Mouse (Mus musculus) CD4-positive helper T cell, adult 2 months (primary cell): ENCODE results near the gene Tnr.

Experiments used
- DNase-seq: peaks from one replicate; pipeline ENCODE4 v3.0.0-alpha.2; 2012; ENCODE audit warnings: low read depth, missing footprints, low spot score

The Tnr gene

DNA sequence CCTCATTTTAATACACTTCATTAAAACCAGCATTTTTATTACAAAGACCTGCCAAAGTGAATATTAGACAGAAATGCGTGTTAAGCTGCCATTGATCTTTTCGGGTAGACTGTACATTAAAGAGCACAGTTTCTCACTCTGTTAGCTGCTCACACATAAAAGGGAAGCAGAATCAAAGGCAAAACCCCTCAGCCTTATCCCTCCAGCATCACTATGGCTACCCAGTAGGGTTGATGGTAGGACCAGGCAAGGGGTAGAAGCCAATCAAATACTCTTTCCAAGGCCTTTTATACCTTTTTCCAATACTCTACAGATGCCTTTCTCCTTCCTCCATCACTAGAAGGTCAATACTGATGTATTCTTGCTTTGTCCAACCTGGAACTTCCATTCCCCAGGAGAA lies 269.0 kb downstream of the Tnr start:
- DNase-seq = no peak

DNA sequence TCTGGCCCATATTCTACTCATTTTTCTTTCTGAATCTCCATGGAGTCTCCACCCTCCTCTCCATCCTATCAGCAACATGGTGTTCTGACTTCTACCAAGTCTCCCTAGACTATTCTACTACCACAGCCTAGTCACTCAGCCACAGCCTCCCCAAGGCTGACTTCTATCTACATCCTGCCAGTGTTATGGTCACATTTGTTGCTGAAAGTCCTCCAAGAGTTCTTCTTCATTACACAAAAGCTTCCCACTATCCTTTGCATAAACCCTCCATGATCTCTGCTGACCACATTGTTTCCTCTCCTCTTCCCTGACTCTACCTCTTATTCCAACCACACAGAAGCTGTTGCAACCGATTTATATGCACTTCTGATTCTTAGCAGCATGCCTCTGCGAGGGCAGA lies 272.5 kb downstream of the Tnr start:
- no peak for DNase-seq

GRCm38 (mm10) chr1:159800366-159800765 lies 276.8 kb downstream of the Tnr start:
- no peak for DNase-seq

DNA sequence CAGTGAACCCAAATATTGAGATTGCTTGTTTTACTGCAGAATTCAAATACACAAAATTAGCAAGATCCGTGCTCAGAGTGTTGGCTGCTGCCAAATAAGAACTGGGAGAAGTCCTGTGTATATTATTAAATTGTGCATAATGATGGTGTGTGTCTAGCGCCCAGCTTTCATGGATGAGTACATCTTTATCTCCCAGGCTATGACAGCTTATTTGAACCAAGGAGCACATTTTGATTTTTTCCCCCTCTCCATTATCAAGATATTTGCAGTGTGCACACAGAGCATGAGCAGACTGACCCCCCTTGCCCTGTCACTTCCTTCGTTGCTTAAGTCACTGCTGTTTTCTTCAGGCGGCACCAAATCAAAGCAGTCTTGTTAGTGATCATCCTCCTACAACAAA lies 278.2 kb downstream of the Tnr start:
- no peak for DNase-seq

- no peak for DNase-seq
Observed at GRCm38 (mm10) chr1:159803711-159804110, 280.1 kb downstream of the Tnr start.

DNA sequence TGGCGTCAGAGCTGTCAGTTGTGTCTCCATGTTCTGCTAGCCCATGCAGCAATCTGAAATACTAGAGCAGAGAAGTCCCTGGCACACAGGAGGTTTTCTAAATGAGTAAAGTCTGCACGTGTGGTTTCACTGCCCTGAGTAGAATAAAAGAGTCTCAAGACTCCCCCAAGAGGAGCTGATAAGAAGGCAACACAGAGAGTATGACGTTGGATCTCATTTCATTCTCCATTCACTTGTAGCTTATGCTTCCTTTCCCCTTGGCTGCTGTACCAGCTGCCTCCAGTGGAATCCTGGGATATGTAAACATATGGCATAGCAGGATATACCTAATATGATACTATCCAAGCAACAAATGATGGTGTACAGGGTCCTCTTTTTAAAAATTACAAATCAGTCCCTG lies 285.9 kb downstream of the Tnr start:
- no peak for DNase-seq

- DNase-seq = no peak
Observed at GRCm38 (mm10) chr1:159811805-159812204, 288.2 kb downstream of the Tnr start.

DNA sequence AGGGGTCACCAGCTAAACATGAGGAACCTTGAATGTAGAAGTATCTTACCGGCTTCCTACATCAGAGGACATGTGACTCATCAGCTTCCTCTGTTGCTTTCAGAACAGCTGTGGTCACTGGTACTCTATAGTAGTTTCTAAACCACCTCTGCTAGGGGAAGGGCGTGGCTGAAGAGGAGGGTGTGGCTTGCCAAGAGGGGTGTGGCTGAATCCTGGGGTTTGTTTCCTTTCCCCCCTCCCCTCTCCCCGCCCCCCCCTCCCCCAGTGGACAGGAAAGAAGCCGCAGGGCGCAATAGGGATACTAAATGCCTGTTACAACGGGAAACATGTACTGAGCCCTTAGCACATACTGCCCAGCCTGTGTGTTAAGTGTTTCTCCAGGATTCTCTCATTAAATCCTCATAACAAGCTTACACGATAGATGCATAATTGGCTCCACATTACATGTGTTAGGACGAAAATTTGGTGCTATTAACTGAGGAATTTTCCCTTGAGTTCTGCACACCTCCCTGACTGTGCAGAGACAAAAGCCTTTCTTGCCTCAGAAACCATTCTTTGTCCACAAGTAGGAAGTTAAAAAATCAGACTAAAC lies 289.3 kb downstream of the Tnr start:
- peak; percentile 46 for DNase-seq

DNA sequence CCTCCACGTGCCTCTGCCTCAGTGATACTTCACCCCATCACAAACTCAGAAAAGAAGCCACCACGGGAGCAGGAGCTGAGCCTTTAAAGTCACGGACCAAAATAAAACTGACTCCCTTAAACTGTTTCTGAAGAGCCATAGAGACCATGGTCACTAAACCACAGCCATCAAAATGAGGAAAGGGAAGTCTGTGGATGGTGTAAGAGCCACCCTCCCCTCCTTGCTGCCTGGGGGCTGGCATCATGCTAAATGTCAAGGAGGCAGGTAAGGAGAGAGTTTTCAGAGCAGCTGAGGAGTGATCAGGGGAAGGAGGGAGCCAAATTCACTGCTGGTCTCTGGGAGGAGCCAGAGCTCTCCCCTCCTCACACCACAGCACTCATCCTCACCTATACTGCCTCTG lies 290.8 kb downstream of the Tnr start:
- DNase-seq = no peak

DNA sequence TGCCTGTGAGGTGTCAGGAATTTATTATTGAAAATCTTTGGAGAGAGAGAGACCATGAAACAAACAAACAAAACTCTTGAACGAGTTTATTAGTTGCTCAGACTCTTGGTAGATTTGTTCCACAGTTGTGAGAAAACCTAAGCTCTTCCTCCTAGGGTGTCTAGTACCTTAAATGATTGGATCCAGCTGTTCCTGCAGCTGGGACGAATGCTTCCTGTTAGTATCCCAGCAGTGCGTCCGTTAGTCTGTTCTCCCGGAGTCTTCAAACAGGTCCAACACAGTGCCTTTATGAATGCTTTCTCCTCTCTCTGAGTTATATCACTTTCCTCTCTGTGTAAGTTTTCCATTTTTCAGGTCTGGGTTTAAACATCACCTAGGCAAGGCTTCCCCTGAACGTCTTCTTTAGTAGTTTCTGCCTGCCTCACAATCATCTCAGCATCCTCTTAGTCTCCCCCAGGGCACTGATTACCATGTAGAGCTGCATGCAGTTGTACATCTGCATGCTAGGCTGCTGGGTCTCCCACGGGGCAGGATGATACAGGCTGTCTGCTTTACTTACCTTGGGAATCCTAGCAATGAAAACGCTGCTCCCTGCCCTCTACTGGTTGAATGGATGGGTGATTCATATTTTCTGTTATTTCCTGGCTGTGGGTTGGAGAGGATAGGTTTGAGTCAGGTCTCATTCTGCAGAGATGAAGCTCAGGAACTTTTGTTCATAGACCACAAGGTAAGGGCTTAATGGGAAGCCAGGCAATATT lies 293.2 kb downstream of the Tnr start:
- DNase-seq = no peak

DNA sequence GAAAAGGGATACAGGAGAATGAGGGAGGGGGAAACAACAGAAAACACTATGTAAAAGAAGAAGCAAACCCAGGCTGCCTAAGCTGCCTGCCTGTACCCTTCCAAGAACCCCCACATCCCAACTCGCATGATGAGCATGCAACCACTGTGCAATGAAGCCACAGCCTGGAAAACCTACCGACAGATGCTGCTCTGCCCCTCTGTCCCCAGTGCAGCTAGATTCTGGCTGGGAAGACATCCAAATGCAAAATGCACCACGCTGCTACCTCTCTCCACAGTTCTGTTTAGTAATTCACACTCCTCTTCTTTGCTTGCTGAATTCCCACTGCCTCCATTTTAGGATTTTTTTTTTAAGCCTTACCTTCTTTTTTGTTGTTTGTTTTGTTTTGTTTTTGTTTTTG lies 295.9 kb downstream of the Tnr start:
- no peak for DNase-seq

- DNase-seq = no peak
Observed at GRCm38 (mm10) chr1:159822416-159822815, 298.8 kb downstream of the Tnr start.

DNA sequence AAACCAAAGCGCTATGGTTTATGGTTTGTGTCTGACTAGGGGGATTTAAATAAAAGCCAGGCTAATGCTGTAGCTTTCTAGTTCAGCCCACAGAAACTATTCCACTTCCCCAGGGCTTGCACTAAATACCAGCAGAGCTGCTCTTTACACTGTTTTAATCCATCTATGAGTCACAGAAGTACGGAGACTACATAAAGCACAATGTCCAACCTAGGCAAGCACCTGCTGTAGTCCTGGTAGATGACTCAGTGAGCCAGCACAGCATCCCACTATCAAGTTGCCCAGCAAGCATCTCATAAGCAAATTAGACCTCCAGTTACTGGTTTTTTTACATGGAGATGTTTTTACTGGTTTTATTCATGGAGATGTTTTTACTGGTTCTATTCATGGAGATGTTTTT lies 305.0 kb downstream of the Tnr start:
- no peak for DNase-seq

DNA sequence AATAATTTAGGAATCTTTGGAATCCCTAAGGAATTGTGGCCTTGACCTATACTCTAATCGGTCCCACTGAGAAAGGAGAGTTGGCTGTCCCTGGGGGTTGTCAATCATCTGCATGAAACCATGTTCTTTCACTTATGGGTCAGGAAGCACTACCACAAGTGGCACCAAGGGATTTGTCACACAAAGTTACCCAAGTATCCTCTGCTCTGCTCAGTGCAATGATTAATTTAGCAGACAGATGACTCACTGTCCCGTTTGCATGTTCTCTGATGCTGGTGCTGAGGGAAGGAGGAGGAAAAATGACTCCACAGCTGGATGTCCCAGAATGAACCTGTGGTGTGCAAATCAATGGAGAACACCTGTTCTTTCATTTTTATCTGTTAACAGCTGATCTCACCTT lies 309.6 kb downstream of the Tnr start:
- no peak for DNase-seq

- no peak for DNase-seq
Observed at GRCm38 (mm10) chr1:159833646-159834338, 310.2 kb downstream of the Tnr start.

DNA sequence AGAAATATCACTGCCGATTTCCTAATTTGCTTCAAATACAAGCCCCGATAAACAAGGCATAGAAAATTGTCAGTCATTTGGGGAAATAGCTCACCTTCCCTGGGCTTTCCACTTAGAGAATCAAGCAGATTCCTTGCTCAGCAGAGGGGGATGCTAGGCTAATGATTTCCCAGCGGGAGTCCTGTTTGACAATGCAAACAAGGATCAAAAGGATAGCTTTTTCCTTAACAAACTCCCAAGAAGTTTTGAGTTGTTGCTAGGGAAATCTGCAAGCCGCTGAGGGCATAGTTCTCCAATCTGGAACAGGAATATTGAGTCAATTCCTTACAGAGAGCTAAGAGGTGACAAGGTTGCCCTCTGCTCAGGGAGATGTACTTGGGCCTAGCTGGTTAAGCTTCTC lies 311.6 kb downstream of the Tnr start:
- no peak for DNase-seq

- DNase-seq = no peak
Observed at GRCm38 (mm10) chr1:159840337-159840736, 316.8 kb downstream of the Tnr start.

DNA sequence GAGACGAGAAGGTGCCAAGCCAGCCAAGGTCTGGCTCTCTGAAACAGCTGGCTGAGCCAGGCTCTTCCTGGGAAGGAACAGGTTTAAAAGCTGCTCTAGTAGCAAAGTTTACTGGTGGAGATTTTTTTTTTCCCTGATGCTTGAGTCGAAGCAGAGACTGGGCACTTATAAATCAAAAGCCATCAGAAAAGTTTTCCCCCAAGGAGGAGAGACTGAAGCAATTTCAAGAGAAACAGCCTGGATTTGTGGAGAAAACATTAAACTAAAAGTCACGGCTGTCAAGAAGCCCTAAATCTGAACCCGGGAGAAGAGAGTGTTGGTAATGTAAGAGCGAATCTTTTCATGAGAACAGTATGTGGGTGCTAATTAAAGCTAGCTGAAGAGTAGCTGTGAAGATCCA lies 319.3 kb downstream of the Tnr start:
- DNase-seq = no peak

DNA sequence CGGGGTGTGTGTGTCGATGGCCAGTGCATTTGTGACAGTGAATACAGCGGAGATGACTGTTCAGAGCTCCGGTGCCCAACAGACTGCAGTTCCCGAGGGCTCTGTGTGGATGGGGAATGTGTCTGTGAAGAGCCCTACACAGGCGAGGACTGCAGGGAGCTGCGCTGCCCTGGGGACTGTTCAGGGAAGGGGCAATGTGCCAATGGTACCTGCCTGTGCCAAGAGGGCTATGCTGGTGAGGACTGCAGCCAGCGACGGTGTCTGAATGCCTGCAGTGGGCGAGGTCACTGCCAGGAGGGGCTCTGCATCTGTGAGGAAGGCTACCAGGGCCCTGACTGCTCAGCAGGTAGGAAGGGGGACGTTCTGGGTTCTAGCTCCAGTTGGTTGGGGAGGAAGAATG lies 328.5 kb downstream of the Tnr start:
- no peak for DNase-seq

DNA sequence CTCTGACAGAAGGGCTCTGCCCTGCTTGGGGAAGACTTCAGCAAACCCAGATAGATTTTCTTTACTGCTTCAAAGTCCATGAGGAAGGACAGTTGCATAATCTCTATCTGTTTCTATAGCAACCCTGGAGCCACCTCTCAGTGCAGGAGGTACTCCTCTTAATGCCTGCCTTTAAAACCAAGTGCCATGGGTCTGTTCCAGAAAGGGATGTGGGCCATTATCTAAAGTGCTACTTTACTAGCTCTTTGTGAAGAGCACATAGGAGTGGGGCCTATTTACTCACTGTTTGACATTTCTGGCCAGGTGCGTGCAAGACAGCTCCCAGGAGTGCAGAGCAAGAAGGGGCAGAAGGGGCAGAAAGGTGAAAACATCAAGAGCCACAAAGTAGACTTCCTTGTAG lies 330.7 kb downstream of the Tnr start:
- DNase-seq = no peak

GRCm38 (mm10) chr1:159861782-159862474 lies 338.4 kb downstream of the Tnr start:
- no peak for DNase-seq

GRCm38 (mm10) chr1:159865696-159866095 lies 342.1 kb downstream of the Tnr start:
- DNase-seq = no peak
